In genomic region chr6:29699085-29699745, GRCm38 (mm10) we compare ENCODE assay signal across 19 mouse cellular contexts. TPM values are rescaled to one million over a fixed set of nuclear protein-coding genes. Genes with fewer than 3 reads are reported as not detected.
DNase-seq lines count a peak whose midpoint lies in the region; ATAC-seq and TF ChIP-seq lines count a peak whose summit lies in the region.
"Had no signal": no experiment of that assay in that cellular context is flagged by ENCODE, and none has a peak within 500 bp of the region (broad histone marks: within the 10 kb centered on the region; RNA-seq: fewer than 3 reads in every experiment).

No protein-coding gene starts in this region.

- H3K27me3 ChIP-seq in heart, embryonic 10.5 days (ENCODE audit: insufficient read depth, poor library complexity, severe bottlenecking): peaks cover 21% of the 10 kb centered on the region
- no peaks in the 10 kb centered on the region for H3K27me3 ChIP-seq in MEL (ENCODE audit: control insufficient read depth in 1 of 2, insufficient read depth in 2 of 2, low read length in 2 of 2)
- H3K27me3 ChIP-seq in erythroblast, embryonic 14.5 days (ENCODE audit: control insufficient read depth): no peaks in the 10 kb centered on the region
- no peaks in the 10 kb centered on the region for H3K27me3 ChIP-seq in liver, postnatal 0 days (ENCODE audit: insufficient read depth, low read length)
- H3K27me3 ChIP-seq in kidney, embryonic 15.5 days: peaks cover 11% of the 10 kb centered on the region
- H3K27me3 ChIP-seq: forebrain, embryonic 15.5 days had no signal

- TF ChIP-seq EP300 in MEL (IDR thresholded peaks at IDR 0.05; ENCODE audit: low read depth in 1 of 2, low read length in 2 of 2): peak; percentile 95
- TF ChIP-seq EP300 in liver, postnatal 0 days (IDR thresholded peaks at IDR 0.05; ENCODE audit: low read depth): peak; percentile 96

- H3K4me1 ChIP-seq in heart, embryonic 10.5 days: peaks cover 18% of the 10 kb centered on the region
- H3K4me1 ChIP-seq in MEL (ENCODE audit: control insufficient read depth in 1 of 2, insufficient read depth in 2 of 2, low read length in 2 of 2): peaks cover 59 to 79% of the 10 kb centered on the region in 2 experiments
- peaks cover 79% of the 10 kb centered on the region for H3K4me1 ChIP-seq in erythroblast, embryonic 14.5 days (ENCODE audit: control insufficient read depth)
- peaks cover 45% of the 10 kb centered on the region for H3K4me1 ChIP-seq in liver, postnatal 0 days (ENCODE audit: insufficient read depth)
- H3K4me1 ChIP-seq in kidney, embryonic 15.5 days: peaks cover 13% of the 10 kb centered on the region

- DNase-seq in heart, embryonic 10.5 days (ENCODE audit: low spot score): no peak
- DNase-seq in heart, postnatal 4 days: no peak
- peak; percentile 81 for DNase-seq in MEL (ENCODE audit: low read depth, low spot score)
- peak; percentile 41 for DNase-seq in liver, postnatal 0 days
- no peak for DNase-seq in frontal cortex, postnatal 14 days (ENCODE audit: low spot score in 2 of 2)
- DNase-seq: cerebellum, adult 2 months; kidney, postnatal 10 days; lung, adult 18-20 months; lung, postnatal 36 days; retina, postnatal 1 day; thymus, adult 18-20 months had no signal

- no peaks in the 10 kb centered on the region for H3K36me3 ChIP-seq in heart, embryonic 10.5 days
- peaks cover 0 to 71% of the 10 kb centered on the region in 2 experiments; a peak in 2 of 4 replicates for H3K36me3 ChIP-seq in MEL (ENCODE audit: control insufficient read depth in 1 of 2, insufficient read depth in 2 of 2, low read length in 2 of 2)
- peaks cover 94% of the 10 kb centered on the region for H3K36me3 ChIP-seq in erythroblast, embryonic 14.5 days (ENCODE audit: control insufficient read depth)
- H3K36me3 ChIP-seq in liver, postnatal 0 days (replicated peaks; ENCODE audit: insufficient read depth, low read length): peaks cover 16% of the 10 kb centered on the region
- H3K36me3 ChIP-seq in kidney, embryonic 15.5 days: no peaks in the 10 kb centered on the region
- H3K36me3 ChIP-seq: forebrain, embryonic 15.5 days; hindbrain, embryonic 12.5 days; midbrain, embryonic 12.5 days had no signal

- WGBS in heart, embryonic 10.5 days: 82% methylated on average over 7 of the region's 7 CpGs
- 60% methylated on average over 7 of the region's 7 CpGs for WGBS in liver, postnatal 0 days (ENCODE audit: insufficient replicate concordance)
- 85% methylated on average over 7 of the region's 7 CpGs for WGBS in kidney, embryonic 15.5 days

- H3K79me2 ChIP-seq in MEL (ENCODE audit: control insufficient read depth, insufficient read depth, low read length, poor library complexity): peaks cover 33% of the 10 kb centered on the region

- peak; percentile 10 for ATAC-seq in liver, postnatal 0 days
- ATAC-seq in granulocyte monocyte progenitor cell, adult 5-6 weeks (replicated peaks; ENCODE audit: poor library complexity, severe bottlenecking): no peak
- no peak for ATAC-seq in kidney, embryonic 15.5 days (replicated peaks; ENCODE audit: low FRiP score)
- ATAC-seq: forebrain, embryonic 15.5 days had no signal

- no peak for TF ChIP-seq POLR2A in MEL (IDR thresholded peaks at IDR 0.05; ENCODE audit: control insufficient read depth in 1 of 2, insufficient read depth in 1 of 2, low read depth in 1 of 2, low read length in 2 of 2, poor library complexity in 1 of 2)

- H3K9me3 ChIP-seq in heart, embryonic 10.5 days: no peaks in the 10 kb centered on the region
- H3K9me3 ChIP-seq in MEL (replicated peaks; ENCODE audit: insufficient read depth, low read length): no peaks in the 10 kb centered on the region
- no peaks in the 10 kb centered on the region for H3K9me3 ChIP-seq in erythroblast, embryonic 14.5 days (ENCODE audit: control insufficient read depth, low read length)
- H3K9me3 ChIP-seq in liver, postnatal 0 days (ENCODE audit: low read length): no peaks in the 10 kb centered on the region
- no peaks in the 10 kb centered on the region for H3K9me3 ChIP-seq in kidney, embryonic 15.5 days (replicated peaks)
- H3K9me3 ChIP-seq: forebrain, embryonic 15.5 days; hindbrain, embryonic 12.5 days; midbrain, embryonic 12.5 days had no signal

- H3K4me3 ChIP-seq in heart, embryonic 10.5 days: no peak overlapping the region
- no peak overlapping the region; a peak in 1 of 4 replicates for H3K4me3 ChIP-seq in MEL (ENCODE audit: control insufficient read depth in 1 of 2, insufficient read depth in 1 of 2, low read depth in 2 of 2, low read length in 2 of 2)
- peak overlapping the region; percentile 79 for H3K4me3 ChIP-seq in erythroblast, embryonic 14.5 days (replicated peaks)
- H3K4me3 ChIP-seq in liver, postnatal 0 days (ENCODE audit: low read depth, low read length): peak overlapping the region; percentile 20; the same call in 1 of the 2 replicates
- no peak overlapping the region for H3K4me3 ChIP-seq in kidney, embryonic 15.5 days (replicated peaks)
- H3K4me3 ChIP-seq: forebrain, embryonic 15.5 days; hindbrain, embryonic 12.5 days; midbrain, embryonic 12.5 days; myocyte had no signal

- no peak for TF ChIP-seq CTCF in MEL (IDR thresholded peaks at IDR 0.05 in 2 of 3, conservative IDR thresholded peaks at IDR 0.05 in 1 of 3; ENCODE audit: control insufficient read depth in 1 of 3, insufficient read depth in 1 of 3, low read depth in 2 of 3, low read length in 3 of 3, poor library complexity in 1 of 3, severe bottlenecking in 1 of 3)
- no peak for TF ChIP-seq CTCF in liver, postnatal 0 days (IDR thresholded peaks at IDR 0.05; ENCODE audit: low read depth)

- peak overlapping the region; percentile 93 for H3K4me2 ChIP-seq in liver, postnatal 0 days (ENCODE audit: low read depth, low read length)
- H3K4me2 ChIP-seq in kidney, embryonic 15.5 days: no peak overlapping the region
- H3K4me2 ChIP-seq: forebrain, embryonic 15.5 days; hindbrain, embryonic 12.5 days; midbrain, embryonic 12.5 days had no signal

- peak overlapping the region; percentile 11; the same call in 1 of the 2 replicates for H3K9ac ChIP-seq in MEL (ENCODE audit: control insufficient read depth, low read depth, low read length, poor library complexity, severe bottlenecking)
- peak overlapping the region; percentile 55; the same call in 1 of the 2 replicates for H3K9ac ChIP-seq in liver, postnatal 0 days (replicated peaks)
- no peak overlapping the region for H3K9ac ChIP-seq in kidney, embryonic 15.5 days
- H3K9ac ChIP-seq: forebrain, embryonic 15.5 days; hindbrain, embryonic 12.5 days; midbrain, embryonic 12.5 days had no signal

- H3K27ac ChIP-seq in heart, embryonic 10.5 days: peak overlapping the region; percentile 67; the same call in 1 of the 2 replicates
- H3K27ac ChIP-seq in MEL (ENCODE audit: control insufficient read depth, low read depth, low read length): peak overlapping the region; percentile 87
- H3K27ac ChIP-seq in liver, postnatal 0 days (ENCODE audit: low read depth): peak overlapping the region; percentile 95
- no peak overlapping the region for H3K27ac ChIP-seq in kidney, embryonic 15.5 days
- H3K27ac ChIP-seq: forebrain, embryonic 15.5 days; hindbrain, embryonic 12.5 days; midbrain, embryonic 12.5 days had no signal

- no peak for TF ChIP-seq RAD21 in MEL (IDR thresholded peaks at IDR 0.05; ENCODE audit: low read depth, low read length)

TF ChIP-seq in MEL, 35 proteins besides CTCF, POLR2A, EP300 and RAD21 (continues in another document):
- TF ChIP-seq TCF12 (IDR thresholded peaks at IDR 0.05; ENCODE audit: low read depth, low read length) (peak; percentile 98), GABPA (IDR thresholded peaks at IDR 0.05; ENCODE audit: low read depth, low read length) (no peak), RCOR1 (IDR thresholded peaks at IDR 0.05; ENCODE audit: low read depth, low read length) (peak; percentile 85), BHLHE40 (IDR thresholded peaks at IDR 0.05; ENCODE audit: borderline replicate concordance, low read depth, low read length) (peak; percentile 49; the same call in 1 of the 2 replicates), MAZ (IDR thresholded peaks at IDR 0.05; ENCODE audit: low read depth, low read length) (no peak), ETS1 (IDR thresholded peaks at IDR 0.05; ENCODE audit: low read depth, low read length) (peak; percentile 81), ZMIZ1 (IDR thresholded peaks at IDR 0.05; ENCODE audit: low read depth, low read length) (no peak), ZNF384 (IDR thresholded peaks at IDR 0.05; ENCODE audit: low read depth, low read length) (peak; percentile 49), HCFC1 (IDR thresholded peaks at IDR 0.05; ENCODE audit: low read depth, low read length) (peak; percentile 30; the same call in 1 of the 2 replicates), TAL1 (IDR thresholded peaks at IDR 0.05; ENCODE audit: low read length) (peak; percentile 86), TBP (IDR thresholded peaks at IDR 0.05; ENCODE audit: low read depth, low read length) (peak; percentile 30; the same call in 1 of the 2 replicates), MAX (IDR thresholded peaks at IDR 0.05; ENCODE audit: low read length) (peak; percentile 44; the same call in 1 of the 2 replicates)

RNA-seq across cellular contexts. Expression of gene Tspan33, which starts 5.2 kb away (rescaled TPM):
- polyA plus RNA-seq in heart, embryonic 10.5 days (2016; fragmentation: Nextera tagmentation; extraction: Ambion mirVana): 16.0 and 17.2 TPM in 2 replicates
- 1 to 10 TPM in 1 of 2 experiments, under 1 TPM in 1; 0.93 to 1.4 TPM for total RNA-seq in heart, postnatal 4 days (2021)
- total RNA-seq in MEL (2012; rRNA removed): 20.6 and 41.7 TPM in 2 replicates
- polyA plus RNA-seq in MEL (2012; ENCODE audit: insufficient read depth in 1 of 2, insufficient read length in 2 of 2, low read depth in 1 of 2, low replicate concordance in 2 of 2, missing spikeins in 1 of 2): 10 to 100 TPM in 1 of 2 experiments, not detected in 1; 64.5 TPM
- 91.5 and 99.6 TPM in 2 replicates for polyA plus RNA-seq in erythroblast, embryonic 14.5 days (2012)
- 84.8 and 87.5 TPM in 2 replicates for polyA plus RNA-seq in liver, postnatal 0 days (2015; fragmentation: Nextera tagmentation; extraction: Ambion mirVana)
- 0.24 and 0.98 TPM in 2 replicates for total RNA-seq in granulocyte monocyte progenitor cell, adult 5-6 weeks (2014; fragmentation: Nextera tagmentation)
- total RNA-seq in granulocyte monocyte progenitor cell, adult 5-6 weeks (2017): 1.5 TPM in 1 of 2 replicates, not detected in the other
- 19.0 and 19.2 TPM in 2 replicates for polyA plus RNA-seq in kidney, embryonic 15.5 days (2015; fragmentation: Nextera tagmentation; extraction: Ambion mirVana)

RNA-seq across cellular contexts. Expression of gene Smo, which starts 36.1 kb away (rescaled TPM):
- 21.7 and 36.9 TPM in 2 replicates for polyA plus RNA-seq in heart, embryonic 10.5 days (2016; fragmentation: Nextera tagmentation; extraction: Ambion mirVana)
- 10 to 100 TPM; 29.5 to 30.3 TPM for total RNA-seq in heart, postnatal 4 days (2021)
- total RNA-seq in MEL (2012; rRNA removed): 52.0 and 62.6 TPM in 2 replicates
- 10 to 100 TPM in 1 of 2 experiments, not detected in 1; 83.7 TPM for polyA plus RNA-seq in MEL (2012; ENCODE audit: insufficient read depth in 1 of 2, insufficient read length in 2 of 2, low read depth in 1 of 2, low replicate concordance in 2 of 2, missing spikeins in 1 of 2)
- polyA plus RNA-seq in erythroblast, embryonic 14.5 days (2012): 0.30 and 0.42 TPM in 2 replicates
- polyA plus RNA-seq in liver, postnatal 0 days (2015; fragmentation: Nextera tagmentation; extraction: Ambion mirVana): 2.2 and 2.5 TPM in 2 replicates
- total RNA-seq in granulocyte monocyte progenitor cell, adult 5-6 weeks (2014; fragmentation: Nextera tagmentation): 23.2 and 34.3 TPM in 2 replicates
- 16.2 and 18.6 TPM in 2 replicates for total RNA-seq in granulocyte monocyte progenitor cell, adult 5-6 weeks (2017)
- 50.7 and 55.0 TPM in 2 replicates for polyA plus RNA-seq in kidney, embryonic 15.5 days (2015; fragmentation: Nextera tagmentation; extraction: Ambion mirVana)
- total RNA-seq: neutrophil, adult 5-6 weeks had no signal

Comparison
In these comparisons a context has a peak if more than half of its experiments do, and no peak if none do; other contexts are left out.
1. DNase-seq: peak in MEL (single experiment) and liver, postnatal 0 days (single experiment); none in heart, embryonic 10.5 days (single experiment), heart, postnatal 4 days (single experiment) and frontal cortex, postnatal 14 days (0 of 2).
2. H3K4me3 ChIP-seq: peak in erythroblast, embryonic 14.5 days (single experiment) and liver, postnatal 0 days (single experiment); none in heart, embryonic 10.5 days (single experiment), MEL (0 of 2) and kidney, embryonic 15.5 days (single experiment).